Mouse (Mus musculus): ENCODE data around the gene Slc35e4.

GRCm38 (mm10) chr11:3933756-3934285 lies 19.4 kb upstream of the Slc35e4 start:
- no peak for TF ChIP-seq CTCF (IDR thresholded peaks at IDR 0.05; ENCODE audit: low read depth)
- TF ChIP-seq EP300 (optimal IDR thresholded peaks at IDR 0.05): no peak
